Mouse (Mus musculus): ENCODE measurements around the gene Dstyk.

Gene Dstyk

GRCm38 (mm10) chr1:132388813-132389803, 28.2 kb upstream of the Dstyk start:
- DNase-seq = peak in 1 of 2 experiments; percentile 38

GRCm38 (mm10) chr1:132389886-132390585, 27.3 kb upstream of the Dstyk start:
- peak; percentile 90 to 96 for DNase-seq

- DNase-seq = peak; percentile 58 to 72
These were observed 26.4 kb upstream of the Dstyk start, which contains the start of gene Tmcc2 for GRCm38 (mm10) chr1:132390691-132391579. Tmcc2 (minus strand) TSS chr1:132391281.

GRCm38 (mm10) chr1:132391580-132392022, 25.8 kb upstream of the Dstyk start:
- peak; percentile 87 to 91 for DNase-seq

- peak in 1 of 2 experiments; percentile 9 for DNase-seq
These were observed 24.5 kb upstream of the Dstyk start for GRCm38 (mm10) chr1:132392872-132393271.

GRCm38 (mm10) chr1:132396705-132397104, 20.6 kb upstream of the Dstyk start:
- DNase-seq = no peak

GRCm38 (mm10) chr1:132400538-132400937, 16.8 kb upstream of the Dstyk start:
- no peak for DNase-seq

- DNase-seq = no peak
These were observed 15.5 kb upstream of the Dstyk start for GRCm38 (mm10) chr1:132401843-132402242.

GRCm38 (mm10) chr1:132410657-132411056, 6.7 kb upstream of the Dstyk start:
- no peak for DNase-seq

- no peak for DNase-seq
These were observed 962 bp upstream of the Dstyk start for GRCm38 (mm10) chr1:132416244-132416942.

- DNase-seq = no peak
These were observed 438 bp upstream of the Dstyk start for GRCm38 (mm10) chr1:132416943-132417290.

- DNase-seq = no peak
These were observed 2.9 kb downstream of the Dstyk start for GRCm38 (mm10) chr1:132420206-132420605.

GRCm38 (mm10) chr1:132420662-132421061, 3.3 kb downstream of the Dstyk start:
- no peak for DNase-seq

GRCm38 (mm10) chr1:132422912-132423696, 5.7 kb downstream of the Dstyk start:
- DNase-seq = no peak

GRCm38 (mm10) chr1:132425600-132425999, 8.2 kb downstream of the Dstyk start:
- no peak for DNase-seq

GRCm38 (mm10) chr1:132430818-132431217, 13.5 kb downstream of the Dstyk start:
- DNase-seq = no peak

GRCm38 (mm10) chr1:132431716-132432115, 14.4 kb downstream of the Dstyk start:
- peak; percentile 55 to 56 for DNase-seq

- DNase-seq = no peak
These were observed 16.0 kb downstream of the Dstyk start for GRCm38 (mm10) chr1:132433349-132433748.

GRCm38 (mm10) chr1:132434032-132434431, 16.7 kb downstream of the Dstyk start:
- DNase-seq = no peak

GRCm38 (mm10) chr1:132436320-132436958, 19.1 kb downstream of the Dstyk start:
- DNase-seq = no peak

- no peak for DNase-seq
These were observed 19.6 kb downstream of the Dstyk start for GRCm38 (mm10) chr1:132436960-132437359.
